Mouse (Mus musculus) intestine, embryonic 15.5 days (tissue): ENCODE results near the gene Mei4. TPM values are rescaled to one million over a fixed set of nuclear protein-coding genes. Genes with fewer than 3 reads are reported as not detected.

Source experiments
- ATAC-seq: fragments of 200-750 bp; cut with Nextera tagmentation; 2 replicates; pipeline ENCODE4 v1.8.0; 2017; ENCODE audit warnings: moderate TSS enrichment, moderate library complexity
- H3K27ac ChIP-seq: fragments of 300-500 bp; sonication (generic); 2 replicates; pipeline ENCODE4 v1.5.1; 2015; ENCODE audit warnings: mild to moderate bottlenecking, inconsistent platforms
- H3K27me3 ChIP-seq: fragments of 300-500 bp; sonication (generic); replicated peaks from 2 replicates; pipeline ENCODE4 v1.6.1; 2015; ENCODE audit warnings: inconsistent platforms
- H3K36me3 ChIP-seq: fragments of 300-500 bp; sonication (generic); 2 replicates; pipeline ENCODE4 v1.6.1; 2015; ENCODE audit warnings: inconsistent platforms
- H3K4me1 ChIP-seq: fragments of 300-500 bp; sonication (generic); replicated peaks from 2 replicates; pipeline ENCODE4 v1.6.1; 2015; ENCODE audit warnings: inconsistent platforms
- H3K4me2 ChIP-seq: fragments of 300-500 bp; sonication (generic); replicated peaks from 2 replicates; pipeline ENCODE4 v1.6.1; 2015; ENCODE audit warnings: mild to moderate bottlenecking, inconsistent platforms
- H3K4me3 ChIP-seq: fragments of 300-500 bp; sonication (generic); replicated peaks from 2 replicates; pipeline ENCODE4 v1.5.1; 2015; ENCODE audit warnings: inconsistent platforms
- H3K9ac ChIP-seq: fragments of 300-500 bp; sonication (generic); 2 replicates; pipeline ENCODE4 v1.6.1; 2015; ENCODE audit warnings: inconsistent platforms
- H3K9me3 ChIP-seq: fragments of 300-500 bp; sonication (generic); 2 replicates; pipeline ENCODE4 v1.6.1; 2016; ENCODE audit warnings: inconsistent platforms
- WGBS: fragments of 180-500 bp; shearing (Covaris S2); methylation state at CpG from one replicate; pipeline ENCODE4 v1.1.7; 2015; 5-methylcytosine and 5-hydroxymethylcytosine counted together
- polyA plus RNA-seq: library from polyadenylated mRNA; unstranded; fragments of >200 nt; fragmentation: Nextera tagmentation; extraction: Ambion mirVana; gene quantifications from 2 replicates; pipeline ENCODE4 v1.2.1, GENCODE M21; 2015

Gene Mei4
- polyA plus RNA-seq, 1 experiment from 2014 or later = 0.89 TPM

- H3K27ac ChIP-seq = no peak overlapping the region
- H3K9me3 ChIP-seq = no peaks in the 10 kb centered on the region
- 59% methylated on average over 1 of the region's 1 CpGs for WGBS
- H3K27me3 ChIP-seq = no peaks in the 10 kb centered on the region
- H3K4me2 ChIP-seq = no peak overlapping the region
- H3K9ac ChIP-seq = no peak overlapping the region
- no peaks in the 10 kb centered on the region for H3K4me1 ChIP-seq
- H3K36me3 ChIP-seq = no peaks in the 10 kb centered on the region
- no peak overlapping the region for H3K4me3 ChIP-seq
- no peak for ATAC-seq
These were observed 354.5 kb downstream of the Mei4 start for GRCm38 (mm10) chr9:82217976-82218375.

GRCm38 (mm10) chr9:82247695-82248445 lies 384.4 kb downstream of the Mei4 start:
- no peak overlapping the region for H3K27ac ChIP-seq
- H3K4me2 ChIP-seq = no peak overlapping the region
- no peak overlapping the region for H3K9ac ChIP-seq
- ATAC-seq = no peak
- WGBS = 85% methylated on average over 7 of the region's 7 CpGs
- no peaks in the 10 kb centered on the region for H3K9me3 ChIP-seq
- H3K27me3 ChIP-seq = no peaks in the 10 kb centered on the region
- H3K4me1 ChIP-seq = no peaks in the 10 kb centered on the region
- no peaks in the 10 kb centered on the region for H3K36me3 ChIP-seq
- no peak overlapping the region for H3K4me3 ChIP-seq

Other genes with a start within 250 kb of the Mei4 start
- 0.68 and 0.92 TPM in 2 replicates for gene Htr1b, start 229.8 kb upstream of the Mei4 start, polyA plus RNA-seq